Mouse (Mus musculus): ENCODE data around the gene B3galt1.

Gene B3galt1

GRCm38 (mm10) chr2:67565480-67566331 is at the start of gene B3galt1:
Gene B3galt1, plus strand, starts transcription at chr2:67565871.
- DNase-seq, result peak; percentile 67

GRCm38 (mm10) chr2:67516405-67516804 is 49.3 kb upstream of the B3galt1 start:
- no peak for DNase-seq

DNA sequence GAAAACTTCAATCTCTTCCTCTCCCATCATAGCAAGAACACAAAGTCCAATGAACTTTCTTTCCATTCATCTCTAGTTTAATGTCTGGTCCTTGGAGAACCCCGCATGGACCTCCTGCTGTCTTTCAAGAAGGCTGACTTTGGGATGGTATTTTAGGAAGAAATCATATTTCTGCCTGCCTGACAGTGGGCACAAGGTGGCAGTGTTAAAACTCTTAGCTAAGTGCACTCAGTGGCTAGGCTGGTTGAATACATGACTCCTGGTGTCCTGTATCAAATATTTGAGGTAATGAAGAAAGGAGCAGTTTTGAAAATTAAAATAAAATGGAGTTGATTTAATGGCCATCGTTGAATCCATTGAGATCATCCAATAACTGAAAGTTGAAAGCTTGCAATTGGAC is 30.3 kb upstream of the B3galt1 start:
- no peak for DNase-seq

DNA sequence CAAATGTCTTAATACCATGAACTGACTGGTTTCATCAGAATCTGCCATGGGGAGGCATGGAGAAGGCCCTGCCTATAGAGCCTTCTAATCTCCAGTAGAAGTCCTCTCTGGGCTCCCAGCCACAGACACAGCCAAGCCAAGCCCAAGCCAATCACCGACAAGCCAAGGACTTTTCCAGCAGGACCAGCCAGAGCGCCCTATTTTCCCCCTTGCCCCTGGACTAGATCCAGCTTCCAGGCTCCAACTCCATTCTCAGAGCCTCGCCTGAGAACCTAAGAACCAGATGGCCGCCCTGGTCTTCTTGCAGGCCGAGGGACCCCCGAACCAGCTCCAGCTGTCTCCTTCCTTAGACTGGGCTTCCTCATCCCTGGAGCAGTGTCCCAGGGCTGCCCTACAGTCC is 26.2 kb upstream of the B3galt1 start:
- DNase-seq, result no peak

DNA sequence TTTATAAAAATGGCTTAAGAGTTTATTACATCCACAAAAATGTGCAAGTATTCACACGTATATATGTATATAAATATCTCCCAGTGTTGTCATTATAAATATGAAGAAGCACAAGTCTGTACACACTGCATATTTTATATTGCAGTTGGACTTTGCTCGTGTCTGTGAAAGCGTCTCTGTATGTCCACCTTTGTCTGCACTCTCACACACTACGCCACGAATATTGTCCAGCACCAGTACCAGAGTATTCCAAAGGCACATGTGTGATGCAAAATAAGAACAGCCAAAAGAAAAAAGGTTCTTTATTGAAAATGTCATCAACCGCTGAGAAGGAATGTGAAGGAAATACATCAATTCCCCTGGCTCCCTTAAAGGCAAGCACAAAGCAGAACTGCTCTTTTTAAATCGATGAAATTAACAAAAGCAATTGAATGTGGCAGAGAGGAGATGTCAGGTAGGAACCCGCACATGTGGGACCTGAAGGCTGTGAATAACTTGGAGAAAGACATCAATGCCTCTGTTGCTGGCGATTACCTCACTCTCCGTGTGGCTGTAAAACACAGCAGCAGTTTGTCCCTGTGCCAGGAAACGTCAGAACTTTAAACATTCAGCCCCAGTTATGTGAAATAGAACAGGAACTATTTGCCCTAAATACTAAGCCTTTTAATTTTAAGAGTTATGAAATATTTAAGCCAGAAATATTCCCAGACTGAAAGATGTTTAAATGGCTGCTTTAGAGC is 23.5 kb upstream of the B3galt1 start:
- no peak for DNase-seq

GRCm38 (mm10) chr2:67544426-67544825 is 21.2 kb upstream of the B3galt1 start:
- no peak for DNase-seq

GRCm38 (mm10) chr2:67564851-67565479 is 706 bp upstream of the B3galt1 start:
- DNase-seq, result peak; percentile 4

DNA sequence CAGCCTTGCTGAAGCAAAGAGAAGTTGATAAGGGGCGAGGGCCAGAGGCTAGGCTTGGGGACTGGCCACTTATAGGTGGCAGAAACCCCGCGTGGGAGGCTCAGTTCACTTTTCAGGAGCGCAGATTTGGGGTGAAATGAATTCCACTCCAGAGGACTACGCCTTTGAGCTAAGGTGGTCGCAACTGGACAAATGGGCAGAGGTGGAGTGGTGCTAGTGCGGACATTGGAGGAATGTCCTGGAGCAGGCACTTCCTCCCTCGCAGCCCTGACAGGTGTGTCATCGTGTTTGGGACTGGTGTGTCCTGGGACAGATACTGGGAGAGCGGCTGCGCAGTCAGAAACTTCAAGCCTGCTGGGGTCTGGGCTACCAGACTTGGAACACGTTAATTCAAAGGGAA is 895 bp downstream of the B3galt1 start:
- DNase-seq, result peak; percentile 1

DNA sequence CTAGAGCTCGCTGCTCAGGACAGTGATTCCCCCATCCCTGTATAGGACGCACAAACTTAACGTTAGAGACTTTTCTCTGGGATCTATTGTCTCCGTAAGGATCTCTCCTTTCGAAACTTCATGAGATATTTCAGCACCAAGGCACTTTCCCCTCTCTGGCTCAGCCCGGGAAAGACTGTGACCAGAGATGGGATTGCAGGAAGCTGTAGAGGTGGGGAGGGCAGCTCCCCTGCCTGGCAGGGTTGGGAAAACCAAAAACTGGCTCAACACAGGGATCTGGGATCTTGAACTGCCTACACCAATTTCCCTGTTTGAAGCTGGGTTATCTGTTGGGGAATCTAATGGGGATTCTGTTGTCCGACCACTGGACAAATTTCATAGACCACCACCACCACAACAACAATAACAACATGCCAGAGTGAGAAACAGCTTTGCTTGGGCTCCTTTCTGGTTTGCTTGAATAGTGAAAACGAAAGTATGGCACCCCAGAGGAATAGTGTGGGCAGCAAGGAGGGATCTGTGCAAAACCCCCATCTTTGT is 1.5 kb downstream of the B3galt1 start:
- no peak for DNase-seq

- DNase-seq, result no peak
Measured at GRCm38 (mm10) chr2:67576634-67577033, 11.0 kb downstream of the B3galt1 start.

GRCm38 (mm10) chr2:67583091-67583490 is 17.4 kb downstream of the B3galt1 start:
- no peak for DNase-seq

DNA sequence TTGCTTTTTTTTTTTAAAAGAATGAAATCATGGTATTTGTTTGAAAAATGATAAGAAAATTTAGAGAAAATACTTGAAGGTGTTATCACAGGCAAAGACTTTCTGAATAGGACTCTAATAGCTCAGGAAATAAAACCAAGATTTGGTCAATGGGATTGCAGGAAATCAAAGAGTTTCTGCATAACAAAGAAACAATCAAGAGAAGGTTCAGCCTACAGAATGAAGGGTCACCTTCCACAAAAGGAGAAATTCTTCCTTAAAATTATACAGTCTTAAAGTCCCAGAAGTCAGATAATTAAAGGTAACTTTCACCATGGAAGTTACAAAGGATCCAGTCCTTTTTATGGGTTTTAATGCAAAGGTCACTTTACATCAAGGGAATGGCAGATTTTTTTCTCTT is 24.7 kb downstream of the B3galt1 start:
- DNase-seq, result no peak

DNA sequence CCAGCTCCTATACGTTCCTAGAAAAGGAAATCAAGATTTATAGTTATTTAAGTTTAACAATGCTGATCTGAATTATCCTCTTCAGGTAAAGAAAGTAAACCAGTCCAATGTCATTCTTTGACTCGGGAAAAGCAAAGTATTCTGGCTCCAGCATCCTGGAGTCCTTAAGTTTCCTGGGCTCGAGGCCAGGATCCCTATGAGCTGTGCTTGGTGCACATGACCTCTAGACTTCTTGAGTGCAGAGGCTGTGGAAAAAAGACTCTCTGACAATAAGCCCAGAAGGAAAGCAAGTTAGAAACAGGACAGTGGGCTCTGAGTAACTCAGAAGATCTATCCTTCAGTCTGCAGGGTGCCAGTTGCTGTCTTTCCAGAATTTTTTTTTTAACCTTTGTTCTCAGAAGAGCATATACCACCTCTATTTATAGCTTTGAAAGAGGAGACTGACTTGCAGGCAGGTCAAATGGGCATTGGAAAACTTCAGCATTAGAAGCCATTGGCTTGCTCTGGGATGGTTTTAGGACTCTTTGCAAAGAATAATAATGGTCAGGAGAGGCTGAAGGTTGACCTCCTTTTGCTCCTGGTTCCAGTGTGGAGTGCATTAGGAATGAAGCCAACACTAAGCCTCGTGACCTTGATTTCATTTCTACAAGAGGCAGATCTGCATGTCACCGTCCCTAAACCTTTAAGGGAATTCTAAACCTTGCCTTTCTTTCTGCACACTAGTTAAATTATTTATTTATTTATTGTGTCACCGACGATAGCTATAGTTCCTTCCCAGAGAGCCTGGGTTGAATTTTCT is 26.4 kb downstream of the B3galt1 start:
- peak; percentile 10 for DNase-seq

GRCm38 (mm10) chr2:67622902-67623301 is 57.2 kb downstream of the B3galt1 start:
- no peak for DNase-seq

GRCm38 (mm10) chr2:67627667-67628066 is 62.0 kb downstream of the B3galt1 start:
- no peak for DNase-seq

DNA sequence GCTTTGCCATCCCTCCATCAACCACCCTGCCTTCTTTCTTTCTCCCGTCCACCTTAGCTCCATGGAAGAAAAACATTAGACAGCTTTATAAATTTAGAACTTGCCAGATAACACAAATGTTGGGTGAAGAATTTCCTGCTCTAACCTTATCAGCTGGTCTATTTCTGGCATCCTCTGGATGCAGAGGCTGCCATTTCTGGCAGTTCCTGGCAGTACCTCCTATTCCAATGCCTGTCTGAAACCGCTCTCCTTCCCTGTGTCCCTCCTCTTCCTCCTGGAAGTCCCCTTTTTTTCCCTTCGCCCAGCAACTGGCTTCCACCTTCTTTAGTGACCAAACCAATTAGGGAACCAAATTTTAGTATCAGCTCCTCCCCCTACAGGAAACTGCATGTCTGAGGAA is 62.6 kb downstream of the B3galt1 start:
- no peak for DNase-seq

- no peak for DNase-seq
Measured at GRCm38 (mm10) chr2:67654847-67655246, 89.2 kb downstream of the B3galt1 start.

DNA sequence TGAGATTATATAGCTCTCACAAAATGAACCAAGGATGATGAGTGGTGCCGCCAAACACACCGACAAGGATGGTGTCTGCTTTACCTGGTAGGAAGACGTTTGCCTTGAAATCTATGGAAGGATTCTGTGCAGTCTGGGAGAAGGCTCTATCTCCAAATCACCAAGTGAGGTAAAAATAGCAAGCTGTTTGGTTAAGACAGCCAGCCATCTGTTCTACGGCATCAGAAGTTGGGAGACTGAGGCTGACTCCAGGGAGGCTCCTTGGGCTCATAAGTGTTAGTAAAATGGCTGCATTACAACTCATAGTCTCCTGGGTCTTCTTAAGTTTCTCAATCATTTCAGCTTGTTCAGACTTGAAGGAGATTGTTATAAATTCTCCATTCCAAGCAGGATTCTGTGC is 91.7 kb downstream of the B3galt1 start:
- DNase-seq, result no peak

GRCm38 (mm10) chr2:67658091-67658490 is 92.4 kb downstream of the B3galt1 start:
- DNase-seq, result no peak

- DNase-seq, result no peak
Measured at GRCm38 (mm10) chr2:67671721-67672120, 106.0 kb downstream of the B3galt1 start.

GRCm38 (mm10) chr2:67677697-67678096 is 112.0 kb downstream of the B3galt1 start:
- no peak for DNase-seq

DNA sequence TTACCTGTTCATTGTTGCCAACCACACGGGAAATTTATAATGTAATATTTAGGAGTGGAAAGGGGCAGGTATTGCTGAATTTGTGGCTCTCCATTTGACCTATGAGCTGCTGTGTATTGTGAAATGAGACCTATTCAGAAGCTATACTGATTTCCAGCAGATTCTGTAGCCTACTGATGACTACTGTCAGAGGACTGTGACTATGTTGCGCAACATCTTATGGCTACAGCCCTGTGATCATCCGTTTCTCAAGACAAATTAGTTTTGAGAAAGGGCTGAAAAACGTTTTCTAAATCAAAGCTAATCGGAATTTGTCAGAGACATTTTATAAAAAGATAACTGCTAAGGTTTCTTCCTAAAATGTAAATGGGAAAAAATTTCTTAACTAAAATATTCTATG is 158.6 kb downstream of the B3galt1 start:
- no peak for DNase-seq

DNA sequence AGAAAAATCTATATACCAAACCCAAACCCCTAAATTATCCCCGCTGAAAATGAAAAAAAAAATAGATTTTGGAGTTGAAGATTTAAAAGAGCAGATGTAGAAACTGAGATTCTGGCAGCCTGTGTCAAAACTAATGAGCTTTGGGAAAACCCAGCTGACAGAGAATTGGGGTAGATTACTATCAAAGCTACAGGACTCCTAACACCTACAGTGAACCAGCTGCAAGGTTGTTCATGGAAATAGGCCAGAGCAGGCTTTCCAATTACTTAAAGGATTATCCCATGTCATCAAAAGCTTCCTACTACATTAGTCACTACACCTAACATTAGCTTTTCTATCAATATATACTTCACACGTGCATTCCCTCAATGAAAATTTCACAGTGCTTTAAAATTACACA is 165.1 kb downstream of the B3galt1 start:
- no peak for DNase-seq

Measured in lung, postnatal 14 days (tissue).